Mouse (Mus musculus) myocyte (in vitro differentiated cells): ENCODE results near the gene Mesp2. TPM values are rescaled to one million over a fixed set of nuclear protein-coding genes. Genes with fewer than 3 reads are reported as not detected.

Source experiments
- H3K27me3 ChIP-seq: one replicate; pipeline ENCODE4 v1.6.1; 2011; ENCODE audit not compliant: control insufficient read depth, insufficient read depth, insufficient read length
- H3K36me3 ChIP-seq: one replicate; pipeline ENCODE4 v1.6.1; 2011; ENCODE audit not compliant: control insufficient read depth, insufficient read depth
- H3K4me2 ChIP-seq: one replicate; pipeline ENCODE4 v1.6.1; 2011; ENCODE audit warnings: low read depth, control low read depth
- H3K4me3 ChIP-seq: one replicate; pipeline ENCODE4 v1.5.1; 2011; ENCODE audit warnings: mild to moderate bottlenecking, control low read depth, moderate library complexity
- H3K79me2 ChIP-seq: one replicate; pipeline ENCODE4 v1.6.1; 2011; ENCODE audit not compliant: control insufficient read depth, insufficient read depth
- H3ac ChIP-seq: one replicate; pipeline ENCODE4 v1.6.1; 2011; ENCODE audit not compliant: control insufficient read depth, insufficient read length
- CEBPB ChIP-seq: IDR thresholded peaks from 2 replicates; pipeline ENCODE4 v1.6.1; 2011; ENCODE audit warnings: mild to moderate bottlenecking, moderate library complexity; ENCODE audit not compliant: poor library complexity, insufficient read depth, severe bottlenecking
- E2F4 ChIP-seq: IDR thresholded peaks from one replicate; pipeline ENCODE4 v1.6.1; 2011; ENCODE audit warnings: mild to moderate bottlenecking, control low read depth, moderate library complexity; ENCODE audit not compliant: insufficient read depth
- MAX ChIP-seq: IDR thresholded peaks from one replicate; pipeline ENCODE4 v1.6.1; 2011; ENCODE audit warnings: low read depth, mild to moderate bottlenecking, control low read depth
- MYOD1 ChIP-seq, 3 experiments: IDR thresholded peaks; one replicate each; pipeline ENCODE4 v1.6.1; 2011; ENCODE audit warnings: control low read depth in 2 of 3, low read depth in 2 of 3, mild to moderate bottlenecking in 2 of 3, moderate library complexity in 1 of 3; ENCODE audit not compliant: insufficient read length in 2 of 3, control insufficient read depth in 1 of 3
- MYOG ChIP-seq, 3 experiments: IDR thresholded peaks; one replicate each; pipeline ENCODE4 v1.6.1; 2011; ENCODE audit warnings: control low read depth in 2 of 3, low read depth in 2 of 3, mild to moderate bottlenecking in 2 of 3; ENCODE audit not compliant: insufficient read length in 2 of 3, control insufficient read depth in 1 of 3, insufficient read depth in 1 of 3
- POLR2A ChIP-seq: IDR thresholded peaks from one replicate; pipeline ENCODE4 v1.6.1; 2011; ENCODE audit warnings: low read depth, mild to moderate bottlenecking, control low read depth, moderate library complexity; ENCODE audit not compliant: insufficient read length
- POLR2AphosphoS2 ChIP-seq: IDR thresholded peaks from one replicate; pipeline ENCODE4 v1.6.1; 2011; ENCODE audit warnings: low read depth, control low read depth; ENCODE audit not compliant: insufficient read length
- REST ChIP-seq: IDR thresholded peaks from one replicate; pipeline ENCODE4 v1.6.1; 2011; ENCODE audit warnings: mild to moderate bottlenecking, control low read depth, moderate library complexity; ENCODE audit not compliant: insufficient read depth, insufficient read length
- SRF ChIP-seq: IDR thresholded peaks from one replicate; pipeline ENCODE4 v1.6.1; 2011; ENCODE audit warnings: low read depth; ENCODE audit not compliant: control insufficient read depth, insufficient read length
- TCF12 ChIP-seq: IDR thresholded peaks from one replicate; pipeline ENCODE4 v1.6.1; 2011; ENCODE audit warnings: mild to moderate bottlenecking, control low read depth; ENCODE audit not compliant: poor library complexity, insufficient read depth, severe bottlenecking
- TCF3 ChIP-seq: IDR thresholded peaks from one replicate; pipeline ENCODE4 v1.6.1; 2011; ENCODE audit warnings: low read depth, control low read depth; ENCODE audit not compliant: insufficient read length
- USF1 ChIP-seq: IDR thresholded peaks from one replicate; pipeline ENCODE4 v1.6.1; 2011; ENCODE audit warnings: low read depth, mild to moderate bottlenecking, control low read depth, moderate library complexity
- polyA plus RNA-seq: library from polyadenylated mRNA; unstranded; fragments of >200 nt; fragmentation: generic; extraction: Trizol; gene quantifications from one replicate; pipeline ENCODE4 v1.2.1, GENCODE M21; 2012; ENCODE audit warnings: missing spikeins

Mesp2 gene
- polyA plus RNA-seq, 1 experiment = not detected

GRCm38 (mm10) chr7:79769664-79770063 lies 40.9 kb upstream of the Mesp2 start:
- Histone ChIP-seq H3ac (no peak overlapping the region), H3K27me3 (peaks cover 15% of the 10 kb centered on the region), H3K79me2 (no peaks in the 10 kb centered on the region), H3K4me2 (no peak overlapping the region), H3K4me3 (no peak overlapping the region), H3K36me3 (no peaks in the 10 kb centered on the region)
- peak; percentile 86 for TF ChIP-seq TCF12
- TF ChIP-seq CEBPB = no peak
- peak in 2 of 3 experiments; percentile 78 to 91 for TF ChIP-seq MYOD1 (IDR thresholded peaks at IDR 0.05; ENCODE audit: control insufficient read depth in 1 of 3, insufficient read length in 2 of 3, low read depth in 2 of 3)
- TF ChIP-seq MAX = no peak
- peak; percentile 70 for TF ChIP-seq TCF3
- TF ChIP-seq MYOG (IDR thresholded peaks at IDR 0.05; ENCODE audit: control insufficient read depth in 1 of 3, insufficient read depth in 1 of 3, insufficient read length in 2 of 3, low read depth in 2 of 3) = peak; percentile 58 to 96 (median 95)

- peaks cover 33% of the 10 kb centered on the region for H3K27me3 ChIP-seq
- H3K36me3 ChIP-seq = no peaks in the 10 kb centered on the region
- no peak overlapping the region for H3K4me3 ChIP-seq
- no peak overlapping the region for H3K4me2 ChIP-seq
- no peak overlapping the region for H3ac ChIP-seq
- TF ChIP-seq POLR2AphosphoS2 (no peak), SRF (no peak), TCF3 (no peak), E2F4 (no peak), MAX (no peak), MYOD1 (IDR thresholded peaks at IDR 0.05; ENCODE audit: control insufficient read depth in 1 of 3, insufficient read length in 2 of 3, low read depth in 2 of 3) (no peak), USF1 (no peak), TCF12 (no peak), POLR2A (no peak), CEBPB (no peak)
- H3K79me2 ChIP-seq = no peaks in the 10 kb centered on the region
Measured at GRCm38 (mm10) chr7:79771561-79772512, 38.7 kb upstream of the Mesp2 start.

DNA sequence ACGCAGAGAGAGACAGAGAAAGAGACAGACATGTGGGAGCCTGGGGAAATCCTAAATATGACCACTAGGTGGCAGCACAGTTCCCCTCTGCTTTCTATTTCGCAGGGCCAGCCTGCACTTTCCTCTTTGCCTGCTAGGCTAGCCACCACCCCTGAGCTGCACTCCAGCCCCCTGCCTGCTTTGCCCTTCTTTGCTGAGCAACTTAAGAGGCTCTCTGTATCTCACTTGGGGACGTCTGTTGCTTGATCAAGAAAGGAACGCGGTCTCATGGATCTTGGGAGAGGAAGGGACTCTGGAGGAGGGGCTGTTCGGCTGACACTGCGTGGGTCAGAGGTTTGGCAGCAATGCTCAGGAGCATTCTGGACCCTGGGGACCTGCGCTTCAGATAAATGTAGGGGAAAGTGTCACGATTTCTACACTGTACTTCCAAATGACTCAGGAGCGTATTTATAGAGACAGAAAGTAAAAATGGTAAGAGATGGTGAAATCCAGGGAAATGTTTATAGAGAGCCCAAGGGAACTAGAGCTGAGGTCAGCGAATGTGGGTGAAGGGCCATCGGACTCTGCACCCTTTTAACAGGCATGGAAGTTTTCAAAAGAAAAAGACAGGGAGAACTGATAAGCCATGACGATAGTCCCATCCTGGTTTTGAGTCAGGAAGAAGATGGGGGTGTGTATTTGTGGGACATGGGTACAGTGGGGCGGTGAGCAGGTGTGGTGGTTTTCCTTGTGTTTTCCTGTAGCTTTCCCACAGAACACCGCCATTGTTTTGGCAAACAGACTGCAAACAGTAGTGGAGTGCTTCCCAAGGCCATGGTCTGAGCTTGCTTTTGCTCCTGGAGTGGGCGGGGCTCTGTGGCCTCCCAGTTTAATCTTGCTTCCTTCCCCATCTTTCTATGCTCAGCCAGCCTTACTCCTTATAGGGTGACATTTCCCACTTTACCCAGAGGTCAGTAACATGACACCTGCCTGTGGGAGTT lies 29.6 kb upstream of the Mesp2 start:
- peaks cover 12% of the 10 kb centered on the region for H3K27me3 ChIP-seq
- H3K4me2 ChIP-seq = peak overlapping the region; percentile 78
- no peak overlapping the region for H3ac ChIP-seq
- peak overlapping the region; percentile 11 for H3K4me3 ChIP-seq
- no peaks in the 10 kb centered on the region for H3K36me3 ChIP-seq
- no peaks in the 10 kb centered on the region for H3K79me2 ChIP-seq
- no peak for TF ChIP-seq MYOG (IDR thresholded peaks at IDR 0.05; ENCODE audit: control insufficient read depth in 1 of 3, insufficient read depth in 1 of 3, insufficient read length in 2 of 3, low read depth in 2 of 3)
- no peak for TF ChIP-seq TCF12
- TF ChIP-seq USF1 = no peak
- peak; percentile 78 for TF ChIP-seq CEBPB
- no peak for TF ChIP-seq POLR2AphosphoS2
- TF ChIP-seq TCF3 = no peak
- TF ChIP-seq E2F4 = no peak
- TF ChIP-seq MAX = no peak
- TF ChIP-seq POLR2A = peak; percentile 33
- TF ChIP-seq SRF = no peak
- TF ChIP-seq REST = no peak

- no peak for TF ChIP-seq SRF
- TF ChIP-seq REST = no peak
- TF ChIP-seq TCF12 = no peak
- Histone ChIP-seq H3K36me3 (no peaks in the 10 kb centered on the region), H3K27me3 (peaks cover 2% of the 10 kb centered on the region), H3K4me2 (peak overlapping the region; percentile 78), H3K4me3 (peak overlapping the region; percentile 11), H3ac (no peak overlapping the region), H3K79me2 (no peaks in the 10 kb centered on the region)
Measured at GRCm38 (mm10) chr7:79781826-79782515, 28.6 kb upstream of the Mesp2 start.
